Mouse (Mus musculus): ENCODE measurements around the gene Olfr282.
"Not testable (repeated sequence)": the region's sequence is repeated elsewhere in the genome, so short reads cannot be mapped to it uniquely, and the experiment has no call there.

The Olfr282 gene

DNA sequence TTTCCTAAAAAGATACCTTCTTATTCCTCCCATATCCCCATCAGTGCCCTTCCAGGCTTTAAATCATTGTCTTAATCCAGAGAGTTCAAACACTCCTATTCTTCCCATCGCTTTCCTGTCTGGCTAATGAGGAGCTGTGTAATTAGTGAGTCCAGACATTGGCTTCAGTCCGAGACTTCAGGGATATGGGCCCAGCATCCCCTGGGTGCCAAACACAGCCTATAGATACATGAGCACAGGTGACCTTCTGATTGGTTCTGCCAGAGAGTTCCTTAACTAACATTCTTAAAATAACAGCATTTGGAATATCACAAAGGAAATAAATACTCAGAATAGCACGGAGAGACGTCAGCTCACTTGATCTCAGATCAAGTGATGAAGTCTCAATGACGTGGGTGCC lies at the start of gene Olfr282:
Olfr282 (plus strand) TSS at position 301 of the 400 bp plus-strand sequence.
- not testable (repeated sequence) for DNase-seq (ENCODE audit: low spot score in 2 of 2)

- no peak for DNase-seq (ENCODE audit: low spot score in 2 of 2)
Measured at GRCm38 (mm10) chr15:98387621-98388020, 43.4 kb upstream of the Olfr282 start.

GRCm38 (mm10) chr15:98389796-98390195 lies 41.2 kb upstream of the Olfr282 start:
- DNase-seq (ENCODE audit: low spot score in 2 of 2) = peak; percentile 52 to 76

- no peak for DNase-seq (ENCODE audit: low spot score in 2 of 2)
Measured at GRCm38 (mm10) chr15:98391081-98391902, 39.7 kb upstream of the Olfr282 start.

GRCm38 (mm10) chr15:98391903-98392187 lies 39.2 kb upstream of the Olfr282 start:
- DNase-seq (ENCODE audit: low spot score in 2 of 2) = no peak

GRCm38 (mm10) chr15:98397136-98397535 lies 33.9 kb upstream of the Olfr282 start:
- no peak for DNase-seq (ENCODE audit: low spot score in 2 of 2)

DNA sequence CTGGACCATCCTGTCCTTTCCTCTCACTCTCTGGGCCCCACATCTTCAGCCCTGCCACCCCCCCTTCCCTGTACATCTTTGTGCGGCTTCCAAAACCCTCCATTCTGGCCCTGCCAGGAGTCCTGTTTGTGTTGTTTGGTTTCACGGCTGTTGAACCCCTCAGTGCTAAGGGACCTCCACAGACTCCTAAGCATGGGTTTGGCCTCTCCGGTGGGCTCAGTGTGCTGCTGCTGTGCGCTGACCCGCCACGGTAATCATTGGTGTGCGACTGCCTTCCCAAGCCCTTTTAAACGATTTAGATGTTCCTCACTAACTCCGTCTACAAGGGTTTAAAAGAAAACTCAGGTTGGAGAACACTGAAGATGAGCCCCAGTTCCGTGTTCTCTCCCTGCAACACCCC lies 28.7 kb upstream of the Olfr282 start:
- no peak for DNase-seq (ENCODE audit: low spot score in 2 of 2)

DNA sequence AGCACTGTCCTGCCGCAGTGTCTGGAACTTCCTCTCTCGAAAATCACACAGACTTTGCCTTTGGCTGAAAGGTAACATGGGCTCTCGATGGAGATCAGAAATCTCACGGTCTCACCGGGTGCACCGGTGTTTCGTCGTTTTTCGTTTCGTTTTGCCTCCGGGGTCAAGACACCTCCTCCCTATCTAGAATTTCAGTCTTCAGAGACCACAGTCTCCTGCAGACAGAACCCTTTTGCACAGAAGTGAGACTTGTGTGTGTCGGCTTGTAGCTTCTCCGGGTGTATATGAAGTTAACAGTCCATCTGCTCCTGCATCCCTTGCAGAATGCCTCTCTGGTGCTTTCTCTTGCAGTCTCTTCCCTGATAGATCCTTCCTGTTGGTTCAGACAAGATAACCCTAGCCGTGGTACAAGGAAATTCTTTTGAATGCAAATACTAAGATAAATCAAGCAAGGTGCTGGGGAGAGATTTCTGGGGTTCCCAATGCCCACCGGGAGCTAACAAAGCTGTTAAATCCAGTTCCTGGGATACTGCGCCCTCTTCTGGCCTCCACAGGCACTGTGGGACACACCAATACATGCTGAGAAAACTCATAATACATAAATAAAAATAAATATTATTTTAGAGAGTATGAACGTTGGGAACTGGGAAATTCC lies 22.5 kb upstream of the Olfr282 start:
- DNase-seq (ENCODE audit: low spot score in 2 of 2) = peak in 1 of 2 experiments; percentile 21

DNA sequence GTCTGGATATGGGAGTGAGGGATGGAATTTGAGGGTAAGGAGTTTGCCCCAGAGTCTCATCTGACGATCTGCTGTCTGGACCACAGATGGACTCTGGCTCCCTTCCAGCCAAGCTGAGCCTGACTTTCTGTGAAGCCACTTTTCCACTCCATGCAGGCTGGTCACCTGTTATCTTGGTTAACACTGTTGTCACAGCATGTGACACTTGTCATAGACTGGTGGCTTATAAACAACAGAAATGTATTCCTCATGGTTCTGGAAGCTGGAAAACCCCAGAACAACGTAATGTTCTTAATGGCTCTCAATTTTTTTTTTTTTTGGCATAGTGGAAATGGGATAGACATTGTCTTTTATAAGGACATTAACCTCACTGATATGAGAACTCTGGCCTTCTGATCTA lies 21.4 kb upstream of the Olfr282 start:
- DNase-seq (ENCODE audit: low spot score in 2 of 2) = no peak

DNA sequence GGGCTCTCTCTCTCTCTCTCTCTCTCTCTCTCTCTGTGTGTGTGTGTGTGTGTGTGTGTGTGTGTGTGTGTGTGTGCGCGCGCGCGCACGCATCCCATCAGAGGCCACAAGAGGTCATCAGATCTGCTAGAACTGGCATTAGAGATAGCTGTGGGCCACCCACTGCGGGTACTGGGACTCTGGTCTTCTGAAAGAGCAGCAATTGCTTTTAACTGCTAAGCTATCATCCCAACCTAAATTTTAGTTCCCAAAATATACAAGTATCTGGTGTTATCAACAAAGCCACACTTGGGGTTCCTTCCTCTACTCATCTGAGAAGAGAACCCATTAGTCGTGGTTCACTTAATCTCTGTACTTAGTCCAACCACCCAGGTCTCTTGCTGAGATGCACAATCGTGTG lies 20.8 kb upstream of the Olfr282 start:
- no peak for DNase-seq (ENCODE audit: low spot score in 2 of 2)

GRCm38 (mm10) chr15:98415996-98416395 lies 15.0 kb upstream of the Olfr282 start:
- no peak for DNase-seq (ENCODE audit: low spot score in 2 of 2)

DNA sequence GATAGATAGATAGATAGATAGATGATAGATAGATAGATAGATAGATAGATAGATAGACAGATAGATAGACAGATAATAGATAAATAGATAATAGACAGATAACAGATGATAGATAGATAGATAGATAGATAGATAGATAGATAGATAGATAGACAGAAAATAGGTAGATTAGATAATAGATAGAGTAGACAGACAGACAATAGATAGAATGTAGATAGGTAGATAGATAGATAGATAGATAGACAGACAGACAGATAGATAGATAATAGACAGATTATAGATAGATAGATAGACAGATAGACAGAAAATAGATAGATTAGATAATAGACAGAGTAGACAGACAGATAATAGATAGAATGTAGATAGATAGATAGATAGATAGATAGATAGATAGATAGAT lies 14.2 kb upstream of the Olfr282 start:
- not testable (repeated sequence) for DNase-seq (ENCODE audit: low spot score in 2 of 2)

DNA sequence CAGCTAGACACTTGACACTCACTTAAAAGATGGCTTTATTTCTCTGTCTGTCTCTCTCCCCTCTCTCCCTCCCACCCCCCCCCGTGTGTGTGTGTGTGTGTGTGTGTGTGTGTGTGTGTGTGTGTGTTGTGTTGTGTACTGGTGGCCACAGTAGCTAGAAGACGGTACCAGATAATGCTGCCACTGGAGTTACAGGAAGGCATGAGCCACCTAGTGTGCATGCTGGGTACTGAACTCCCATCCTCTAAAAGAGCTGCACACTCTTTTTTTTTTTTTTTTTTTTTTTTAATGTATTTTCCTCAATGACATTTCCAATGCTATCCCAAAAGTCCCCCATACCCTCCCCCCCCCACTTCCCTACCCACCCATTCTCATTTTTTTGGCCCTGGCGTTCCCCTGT lies 13.7 kb upstream of the Olfr282 start:
- DNase-seq (ENCODE audit: low spot score in 2 of 2) = not testable (repeated sequence)

GRCm38 (mm10) chr15:98418096-98418495 lies 12.9 kb upstream of the Olfr282 start:
- no peak for DNase-seq (ENCODE audit: low spot score in 2 of 2)

DNA sequence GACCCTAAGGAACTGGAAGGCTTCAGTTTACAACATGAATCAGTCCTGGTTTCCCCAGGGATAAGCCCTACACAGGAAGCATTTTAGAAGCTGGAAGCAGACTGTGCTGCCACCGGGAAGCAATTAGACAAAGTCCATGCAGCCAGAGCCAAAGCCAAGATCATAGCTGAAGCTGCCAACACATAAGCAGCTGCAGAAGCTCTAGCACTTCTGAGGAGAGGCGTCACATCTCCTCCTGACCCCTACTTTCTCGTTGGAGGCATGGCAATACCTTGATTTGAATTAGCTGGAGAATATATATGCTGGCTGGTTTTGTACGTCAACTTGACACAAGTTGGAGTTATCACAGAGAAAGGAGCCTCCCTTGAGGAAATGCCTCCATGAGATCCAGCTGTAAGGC lies 10.1 kb upstream of the Olfr282 start:
- DNase-seq (ENCODE audit: low spot score in 2 of 2) = no peak

- DNase-seq (ENCODE audit: low spot score in 2 of 2) = no peak
Measured at GRCm38 (mm10) chr15:98424326-98424725, 6.7 kb upstream of the Olfr282 start.

- no peak for DNase-seq (ENCODE audit: low spot score in 2 of 2)
Measured at GRCm38 (mm10) chr15:98424753-98425152, 6.3 kb upstream of the Olfr282 start.

DNA sequence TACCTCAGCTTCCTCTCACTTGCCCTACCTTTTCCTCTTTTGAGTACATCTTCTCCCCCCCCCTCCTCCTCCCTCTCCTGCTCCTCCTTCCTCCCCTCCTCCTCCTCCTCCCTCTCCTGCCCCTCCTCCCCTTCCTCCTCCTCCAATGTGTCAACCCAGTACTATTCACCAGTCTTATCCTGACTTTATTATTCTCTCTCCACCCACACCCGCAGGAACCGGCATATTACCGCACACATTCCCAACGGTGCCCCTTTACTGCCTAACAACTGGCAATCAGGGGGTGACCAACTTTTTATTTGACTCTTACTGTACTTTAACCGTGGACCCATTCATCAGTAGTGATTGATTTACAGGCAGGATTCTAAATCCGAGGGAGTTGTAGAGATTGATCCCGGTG lies 5.8 kb upstream of the Olfr282 start:
- no peak for DNase-seq (ENCODE audit: low spot score in 2 of 2)

DNA sequence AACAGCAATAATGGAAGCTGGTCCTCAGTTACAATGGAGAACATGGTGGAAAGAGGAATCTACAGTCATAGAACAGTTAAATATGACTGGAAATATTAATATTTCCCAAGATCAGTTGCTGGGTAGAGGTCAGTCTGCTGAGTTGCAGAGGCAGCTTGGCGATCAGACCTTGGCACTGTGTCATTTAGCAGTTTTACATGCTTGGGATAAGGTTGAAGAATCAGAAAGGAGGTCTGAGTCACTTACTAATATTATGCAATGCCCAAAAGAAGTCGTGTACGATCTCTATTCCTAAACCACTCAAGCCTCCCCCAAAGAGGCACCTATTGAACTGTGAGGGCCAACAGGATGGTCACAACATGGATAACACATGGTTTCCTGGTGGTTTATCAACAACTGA lies 13.5 kb downstream of the Olfr282 start:
- no peak for DNase-seq (ENCODE audit: low spot score in 2 of 2)

DNA sequence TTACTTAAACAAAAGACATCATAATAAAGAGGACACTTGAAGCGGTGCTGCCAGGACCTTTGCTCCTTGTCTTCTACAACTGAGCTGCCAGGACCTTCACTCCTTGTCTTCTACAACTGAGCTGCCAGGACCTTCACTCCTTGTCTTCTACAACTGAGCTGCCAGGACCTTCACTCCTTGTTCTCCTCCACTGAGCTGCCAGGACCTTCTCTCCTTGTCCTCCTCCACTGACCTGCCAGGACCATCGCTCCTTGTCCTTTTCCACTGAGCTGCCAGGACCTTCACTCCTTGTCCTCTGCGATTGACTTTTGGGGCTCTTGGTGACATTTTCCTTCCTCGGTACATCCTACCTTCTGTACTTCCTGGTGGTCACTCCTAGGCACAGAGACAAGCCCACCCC lies 17.5 kb downstream of the Olfr282 start:
- no peak for DNase-seq (ENCODE audit: low spot score in 2 of 2)

DNA sequence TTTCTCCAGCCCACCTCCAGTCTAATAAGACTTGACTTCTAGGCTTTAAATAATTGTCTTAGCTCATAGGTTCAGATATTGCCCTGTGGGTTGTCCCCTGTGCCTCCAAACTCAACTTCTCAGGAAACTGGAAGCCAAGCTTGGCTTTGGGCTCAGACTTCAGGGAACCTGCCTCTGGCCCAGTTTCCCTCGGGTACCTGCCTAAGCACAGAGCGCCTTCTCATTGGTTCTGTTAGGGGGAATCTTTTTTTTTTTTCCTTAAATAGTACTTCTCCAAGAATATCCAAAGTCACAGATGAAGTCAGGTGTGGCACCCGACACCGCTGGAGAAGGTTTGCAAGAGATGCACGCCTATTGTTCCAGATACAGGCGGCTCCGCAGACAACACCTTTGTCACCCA lies 21.3 kb downstream of the Olfr282 start, which contains the start of gene Olfr281:
Olfr281 (plus strand) TSS at position 301 of the 400 bp plus-strand sequence.
- DNase-seq (ENCODE audit: low spot score in 2 of 2) = no peak

GRCm38 (mm10) chr15:98469596-98469995 lies 38.6 kb downstream of the Olfr282 start, which contains the start of gene OR5BS1P:
OR5BS1P (plus strand) TSS chr15:98469896.
- no peak for DNase-seq (ENCODE audit: low spot score in 2 of 2)

DNA sequence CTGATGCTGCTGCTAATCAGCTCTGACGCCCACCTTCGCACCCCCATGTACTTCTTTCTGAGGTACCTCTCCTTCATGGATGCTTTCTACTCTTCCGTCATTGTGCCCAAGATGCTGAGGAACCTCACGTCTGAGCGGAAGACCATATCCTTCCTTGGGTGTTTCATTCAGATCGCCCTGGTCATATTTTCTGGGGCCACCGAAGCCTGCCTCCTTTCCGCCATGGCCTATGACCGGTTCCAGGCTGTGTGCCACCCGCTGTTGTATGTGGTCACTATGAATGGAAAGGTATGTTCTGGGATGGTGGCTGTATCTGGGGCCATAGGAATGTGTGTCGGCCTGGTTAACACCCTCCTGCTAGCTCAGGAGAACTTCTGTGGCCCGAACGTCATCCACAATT lies 40.5 kb downstream of the Olfr282 start:
- DNase-seq (ENCODE audit: low spot score in 2 of 2) = no peak
